Mouse (Mus musculus): ENCODE results near the gene Adh6a. TPM values are rescaled to one million over a fixed set of nuclear protein-coding genes. Genes with fewer than 3 reads are reported as not detected.

The Adh6a gene
- not detected in 2 replicates for polyA plus RNA-seq (2012; ENCODE audit: low replicate concordance)

DNA sequence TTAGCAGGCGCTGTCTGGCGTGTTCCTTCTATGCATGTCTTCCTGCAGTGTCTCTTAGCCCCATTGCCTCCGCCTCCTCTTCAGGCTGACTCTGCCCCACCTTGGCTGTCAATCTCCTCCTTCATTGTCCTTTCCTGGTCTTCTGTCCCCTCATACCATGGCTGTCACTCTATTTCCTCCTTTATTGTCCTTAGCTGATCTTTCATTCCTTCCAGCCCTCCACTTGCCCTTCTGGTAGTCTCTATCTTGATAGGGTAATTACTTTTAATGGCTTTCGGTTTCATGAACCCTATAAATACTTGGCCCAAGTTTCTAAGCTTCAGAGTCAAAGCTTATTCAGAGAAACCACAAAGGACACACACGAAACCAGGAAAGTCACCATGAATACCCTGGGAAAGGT lies at the start of gene Adh6a:
Adh6a (plus strand) TSS at position 322 of the 400 bp plus-strand sequence.

DNA sequence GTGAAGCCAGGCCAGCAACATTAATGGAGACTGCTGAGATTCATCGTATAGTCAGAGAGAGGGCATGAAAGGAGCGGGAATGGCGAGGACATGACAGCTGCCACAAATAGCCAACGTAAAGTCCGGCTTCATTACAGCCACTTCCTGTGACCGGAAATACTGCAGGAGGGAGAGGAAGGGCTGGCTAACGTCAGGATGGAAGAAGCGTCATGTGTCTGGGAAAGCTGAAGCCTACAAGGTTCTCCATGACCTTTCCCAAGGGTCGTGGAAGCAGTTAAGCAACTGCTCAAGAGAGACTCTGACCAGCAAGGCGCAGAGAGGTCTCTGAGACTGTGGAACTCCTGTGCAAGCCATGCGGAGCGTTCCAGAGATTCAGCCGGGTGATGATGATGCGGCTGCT lies 28.4 kb downstream of the Adh6a start, which contains the start of gene Adh6b:
Adh6b (plus strand) TSS at position 305 of the 400 bp plus-strand sequence.

Other genes starting within 250 kb of the Adh6a start
- 0.01 TPM in 1 of 2 replicates, not detected in the other for gene 1110002E22Rik, start 248.2 kb upstream of the Adh6a start, polyA plus RNA-seq (2012; ENCODE audit: low replicate concordance)
- not detected in 2 replicates for gene Gm5105, start 245.9 kb upstream of the Adh6a start, polyA plus RNA-seq (2012; ENCODE audit: low replicate concordance)
- gene Trmt10a, start 169.8 kb upstream of the Adh6a start, polyA plus RNA-seq (2012; ENCODE audit: low replicate concordance), result 1.6 and 2.5 TPM in 2 replicates
- 0.28 and 0.71 TPM in 2 replicates for gene Mttp, start 168.3 kb upstream of the Adh6a start, polyA plus RNA-seq (2012; ENCODE audit: low replicate concordance)
- gene 4930579F01Rik, start 119.5 kb upstream of the Adh6a start, polyA plus RNA-seq (2012; ENCODE audit: low replicate concordance), result not detected in 2 replicates
- gene Adh7, start 95.5 kb upstream of the Adh6a start, polyA plus RNA-seq (2012; ENCODE audit: low replicate concordance), result not detected in 2 replicates
- 0.12 and 0.42 TPM in 2 replicates for gene Adh1, start 52.3 kb upstream of the Adh6a start, polyA plus RNA-seq (2012; ENCODE audit: low replicate concordance)
- gene Adh6b, start 28.5 kb downstream of the Adh6a start, polyA plus RNA-seq (2012; ENCODE audit: low replicate concordance), result not detected in 2 replicates
- not detected in 2 replicates for gene Adh4, start 102.2 kb downstream of the Adh6a start, polyA plus RNA-seq (2012; ENCODE audit: low replicate concordance)
- 5.5 and 18.9 TPM in 2 replicates for gene Adh5, start 129.8 kb downstream of the Adh6a start, polyA plus RNA-seq (2012; ENCODE audit: low replicate concordance)
- gene Metap1, start 176.2 kb downstream of the Adh6a start, polyA plus RNA-seq (2012; ENCODE audit: low replicate concordance), result 8.9 and 20.7 TPM in 2 replicates
- 2.0 and 7.6 TPM in 2 replicates for gene Eif4e, start 212.9 kb downstream of the Adh6a start, polyA plus RNA-seq (2012; ENCODE audit: low replicate concordance)